Mouse (Mus musculus): ENCODE data around the gene Ctnnd2. TPM values are rescaled to one million over a fixed set of nuclear protein-coding genes. Genes with fewer than 3 reads are reported as not detected.

Gene Ctnnd2
- total RNA-seq, 2 experiments from 2014 or later, result 0.14 to 0.18 TPM

DNA sequence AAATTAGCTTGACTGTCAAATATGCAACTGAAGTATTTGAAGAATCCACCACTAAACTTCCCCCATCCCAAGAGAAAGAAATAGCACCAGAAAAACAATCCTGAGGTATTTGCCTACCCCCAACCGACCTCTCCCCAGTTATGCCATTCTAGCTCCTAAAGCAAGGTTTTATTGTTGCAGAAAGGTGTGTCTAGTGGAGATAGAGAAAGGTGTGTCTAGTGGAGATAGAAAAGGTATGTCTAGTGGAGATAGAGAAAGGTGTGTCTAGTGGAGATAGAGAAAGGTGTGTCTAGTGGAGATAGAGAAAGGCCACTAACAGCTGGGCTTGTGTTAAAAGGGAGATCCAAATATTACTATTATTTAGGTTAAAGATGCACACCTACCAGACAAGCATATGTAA is 607.5 kb downstream of the Ctnnd2 start:
- intact Hi-C loops (cut with DNase I), result no loop called here
- DNase-seq (ENCODE audit: low spot score), result no peak

DNA sequence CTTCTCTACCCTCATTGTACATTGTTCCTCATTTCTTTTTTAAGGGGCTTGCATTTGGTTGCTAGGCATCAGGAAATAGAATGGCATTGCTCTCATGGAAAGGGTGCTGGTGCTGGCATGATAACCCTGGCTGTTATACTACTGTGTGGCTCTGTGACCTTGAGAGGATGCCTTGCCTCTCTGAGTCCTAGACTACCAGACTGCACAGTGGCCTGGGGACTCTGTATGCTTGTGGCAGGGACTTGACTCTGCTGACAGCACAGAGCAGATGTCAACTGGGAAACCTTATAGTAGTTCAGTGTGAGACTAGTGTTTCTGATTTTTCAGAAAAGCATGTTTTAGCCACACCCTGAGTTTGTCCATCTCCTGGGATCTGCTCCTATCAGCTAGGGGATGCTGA is 608.6 kb downstream of the Ctnnd2 start:
- no peak for DNase-seq (ENCODE audit: low spot score)
- intact Hi-C loops (cut with DNase I), result no loop called here

DNA sequence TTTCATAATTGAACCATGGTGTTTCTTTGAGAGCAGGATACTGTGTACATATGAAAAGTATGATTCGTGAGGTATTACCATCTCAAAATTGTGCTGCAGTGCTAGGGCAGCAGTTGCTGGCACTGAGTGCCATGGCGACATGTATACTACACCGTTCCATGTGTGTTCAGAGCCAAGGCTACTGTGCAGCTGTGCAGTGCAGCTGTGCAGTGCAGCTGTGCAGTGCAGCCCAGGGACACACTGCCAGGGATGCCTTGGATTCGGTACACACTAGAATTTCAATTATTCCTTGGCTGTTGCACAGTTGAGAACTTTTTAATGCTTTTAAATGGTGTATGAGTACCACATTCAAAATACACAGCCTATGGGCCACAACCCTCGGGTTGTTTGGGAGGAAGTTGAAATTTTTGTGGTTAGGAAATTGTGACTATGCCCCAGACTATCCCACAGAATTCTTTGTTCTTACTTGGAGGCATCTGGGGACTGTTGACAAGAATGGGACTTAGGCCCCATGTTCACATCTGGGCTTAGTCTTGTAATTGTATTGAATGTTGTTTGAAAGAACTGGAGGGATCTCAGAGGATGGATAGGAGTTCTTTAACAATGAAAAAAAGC is 613.4 kb downstream of the Ctnnd2 start:
- no peak for DNase-seq (ENCODE audit: low spot score)
- intact Hi-C loops (cut with DNase I), result no loop called here

DNA sequence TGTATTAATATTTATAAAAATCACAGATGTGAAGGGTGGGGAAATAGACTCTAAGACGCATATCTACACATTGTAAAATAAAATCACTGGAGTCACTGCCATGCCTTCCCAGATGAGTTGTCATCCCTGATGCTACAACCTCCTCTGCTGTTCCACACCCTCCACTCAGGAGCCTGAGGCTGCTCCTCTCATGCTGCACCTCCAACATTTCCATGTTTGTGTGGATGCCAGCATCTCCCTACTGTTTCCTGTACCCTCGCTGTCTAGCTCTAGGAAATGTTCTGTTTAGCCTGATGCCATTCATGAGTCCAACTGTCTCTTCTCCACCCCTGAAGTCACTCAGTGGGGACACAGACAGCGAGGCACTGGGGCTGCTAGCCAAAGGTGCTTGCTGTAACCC is 620.9 kb downstream of the Ctnnd2 start:
- DNase-seq (ENCODE audit: low spot score), result no peak
- intact Hi-C loops (cut with DNase I), result no loop called here

DNA sequence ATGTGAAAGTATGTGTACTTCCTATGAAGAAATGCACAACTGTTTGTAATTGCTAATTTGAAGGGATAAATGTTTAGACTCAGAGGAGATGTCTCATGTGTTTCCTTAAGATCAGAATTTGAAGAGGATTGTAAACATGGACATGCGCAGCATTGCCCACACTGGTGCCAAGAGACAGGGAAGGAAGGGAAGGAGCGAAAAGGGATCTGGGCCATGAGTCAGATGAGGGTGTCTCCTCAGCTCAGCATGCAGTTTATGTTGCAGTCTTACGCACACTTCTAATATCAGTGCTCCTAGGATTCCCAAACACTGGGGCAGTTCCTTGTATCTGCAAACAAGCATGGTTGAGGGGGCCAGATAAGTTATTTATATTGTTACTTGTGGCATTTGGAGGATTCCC is 623.3 kb downstream of the Ctnnd2 start:
- intact Hi-C loops (cut with DNase I), result no loop called here
- DNase-seq (ENCODE audit: low spot score), result no peak

DNA sequence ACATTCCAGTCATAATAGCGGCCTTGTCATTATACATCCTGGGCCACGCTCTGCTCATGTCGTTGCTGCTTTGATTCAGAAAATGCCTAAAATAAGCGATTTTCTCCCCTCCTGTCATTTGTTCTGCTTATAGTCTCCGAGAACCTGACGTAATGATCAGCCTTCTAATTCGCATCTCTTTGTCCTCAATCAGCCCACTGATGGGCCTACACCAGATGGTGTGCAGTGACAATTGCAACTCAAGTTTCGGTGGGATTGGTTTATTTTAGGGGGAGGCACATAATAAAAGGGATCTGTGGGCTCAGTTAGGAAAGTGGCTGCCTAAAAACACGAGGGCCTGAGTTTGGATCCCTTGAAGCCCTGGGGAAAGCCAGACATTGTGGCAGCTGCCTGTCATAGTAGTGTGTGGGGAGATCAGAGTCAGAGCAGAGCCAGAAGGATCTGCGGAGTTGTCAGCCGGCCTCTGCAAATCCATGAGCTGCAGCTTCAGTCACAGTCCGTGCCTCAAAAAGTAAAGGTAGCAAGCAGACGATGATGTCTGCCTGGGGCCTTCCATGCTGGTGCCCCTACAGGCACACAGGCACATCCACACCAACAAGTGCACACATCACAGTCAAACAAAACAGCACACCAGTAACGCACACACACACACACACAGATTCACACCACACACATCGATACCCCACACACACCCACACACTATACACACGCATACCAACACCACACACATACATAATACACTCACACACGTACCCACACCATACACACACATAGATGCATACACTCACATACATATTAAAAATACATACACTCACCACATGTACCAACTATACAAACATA is 655.3 kb downstream of the Ctnnd2 start:
- DNase-seq (ENCODE audit: low spot score), result no peak
- intact Hi-C loops (cut with DNase I), result no loop called here

DNA sequence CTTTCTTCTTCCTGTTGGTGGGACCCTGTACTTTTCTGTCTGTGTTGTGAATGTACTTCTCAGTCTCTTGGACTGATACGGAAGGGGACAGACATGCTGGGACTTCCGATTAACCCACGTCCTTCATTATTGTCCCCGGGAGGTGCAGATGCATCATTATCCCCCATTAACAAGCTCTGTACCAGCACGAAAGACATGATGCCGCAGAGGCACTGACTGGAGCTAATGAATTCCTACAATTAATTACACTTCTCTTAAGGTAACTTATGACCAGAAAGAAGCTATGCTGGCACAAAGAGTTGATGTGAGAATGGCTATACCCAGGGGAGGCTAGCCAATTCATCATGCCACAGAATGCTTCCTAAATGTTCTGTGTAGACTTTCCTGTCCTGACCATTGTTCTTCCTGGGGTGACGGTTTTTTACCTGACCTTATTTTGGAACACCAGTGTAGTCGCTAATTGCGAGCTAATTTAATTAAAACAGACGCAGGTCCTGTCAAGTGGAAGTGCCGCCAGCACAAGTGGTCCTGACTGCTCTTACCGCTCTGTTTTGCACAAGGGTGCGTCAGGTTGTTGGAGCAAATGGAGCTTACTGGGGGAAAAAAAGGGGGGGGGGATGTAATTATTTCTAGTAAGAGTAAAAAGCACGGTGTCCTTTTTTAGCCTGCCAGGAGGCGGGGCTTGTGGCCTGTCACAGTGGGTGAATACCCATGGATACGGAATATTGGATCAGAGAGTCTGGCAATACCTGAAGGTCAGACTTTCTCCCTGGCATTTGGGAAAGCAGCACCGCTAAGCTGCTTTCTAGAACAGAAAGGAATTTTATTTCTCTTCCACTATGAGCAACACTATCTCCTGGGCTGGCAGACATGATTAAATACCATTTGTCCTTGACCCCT is 685.1 kb downstream of the Ctnnd2 start:
- DNase-seq (ENCODE audit: low spot score), result no peak

DNA sequence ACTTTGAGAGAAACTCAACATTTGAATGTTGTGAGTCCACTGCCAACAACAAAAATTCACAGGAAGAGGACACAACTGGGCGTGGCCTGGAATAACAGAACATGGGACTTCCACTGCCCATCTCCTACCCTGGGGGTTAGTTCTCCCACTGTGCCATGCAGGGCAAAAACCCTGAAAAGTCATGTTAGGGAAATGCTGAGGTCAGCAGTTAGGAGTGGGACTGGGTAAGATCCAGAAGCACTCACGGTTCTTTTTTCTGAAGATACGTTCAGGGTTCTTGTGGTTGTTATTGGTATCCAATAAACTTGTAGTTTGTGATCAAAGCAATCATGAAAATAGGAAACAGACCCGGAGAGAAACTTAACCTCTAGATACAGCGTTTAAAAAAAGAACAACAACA is 695.0 kb downstream of the Ctnnd2 start:
- intact Hi-C loops (cut with DNase I), result no loop called here
- no peak for DNase-seq (ENCODE audit: low spot score)

More for the DNA sequence above, 685.1 kb downstream of the Ctnnd2 start:
- intact Hi-C loops (cut with DNase I), result no loop called here

DNA sequence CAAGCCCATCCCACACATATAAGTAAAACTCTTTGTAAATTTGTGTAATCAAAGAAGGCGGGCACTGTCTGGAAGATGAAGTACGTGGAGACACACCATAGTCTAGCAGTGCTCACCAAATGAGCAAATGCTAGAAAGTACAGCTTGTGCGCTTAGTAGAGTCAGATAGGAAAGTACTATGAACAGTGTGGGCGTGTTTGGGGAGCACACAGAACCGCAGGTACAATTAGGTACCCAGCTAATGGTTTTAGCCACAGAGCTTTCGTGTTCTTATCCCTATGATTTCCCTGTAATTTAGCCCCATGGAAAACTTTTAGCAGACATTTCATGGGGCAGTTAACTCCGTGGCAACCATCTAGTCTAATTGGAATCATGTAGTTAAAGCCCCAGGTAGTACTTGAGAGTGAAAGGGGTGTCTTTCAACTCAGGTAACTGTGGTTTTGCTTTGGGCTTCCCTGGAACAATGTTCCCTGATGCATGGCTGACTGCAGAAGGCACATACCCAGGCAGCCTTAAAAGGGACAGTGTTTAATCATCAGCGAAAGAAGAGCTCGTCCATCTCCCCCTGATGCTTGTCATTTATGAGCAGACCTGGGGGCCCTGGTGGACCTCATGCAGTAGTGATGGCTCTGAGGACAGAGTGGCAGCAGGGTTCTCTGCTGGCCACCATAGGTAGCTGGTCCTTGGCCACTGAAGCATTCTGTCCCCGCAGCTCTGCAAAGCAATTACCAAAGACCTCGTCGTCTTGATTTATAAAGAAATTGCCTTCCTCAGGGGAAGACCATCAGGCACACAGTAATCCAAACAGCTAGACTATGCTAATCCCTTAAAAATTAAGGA is 697.5 kb downstream of the Ctnnd2 start:
- intact Hi-C loops (cut with DNase I), result no loop called here

DNA sequence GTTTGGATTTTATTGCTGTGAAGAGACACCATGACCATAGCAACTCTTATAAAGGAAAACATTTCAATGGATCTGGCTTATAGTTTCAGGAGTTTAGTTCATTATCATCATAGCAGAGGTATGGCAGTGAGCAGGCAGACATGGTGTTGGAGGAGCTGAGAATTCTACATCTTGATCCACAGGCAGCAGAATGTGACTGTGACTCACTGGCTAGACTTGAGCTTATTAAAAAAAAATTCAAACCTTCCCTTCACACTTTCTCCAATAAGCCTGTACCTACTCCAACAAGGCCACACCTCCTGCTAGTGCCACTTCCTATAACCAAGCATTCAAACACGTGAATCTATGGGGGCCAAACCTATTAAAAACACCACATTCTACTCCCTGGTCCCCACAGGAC is 703.1 kb downstream of the Ctnnd2 start:
- intact Hi-C loops (cut with DNase I), result no loop called here
- no peak for DNase-seq (ENCODE audit: low spot score)

More for the DNA sequence above, 697.5 kb downstream of the Ctnnd2 start:
- no peak for DNase-seq (ENCODE audit: low spot score)

DNA sequence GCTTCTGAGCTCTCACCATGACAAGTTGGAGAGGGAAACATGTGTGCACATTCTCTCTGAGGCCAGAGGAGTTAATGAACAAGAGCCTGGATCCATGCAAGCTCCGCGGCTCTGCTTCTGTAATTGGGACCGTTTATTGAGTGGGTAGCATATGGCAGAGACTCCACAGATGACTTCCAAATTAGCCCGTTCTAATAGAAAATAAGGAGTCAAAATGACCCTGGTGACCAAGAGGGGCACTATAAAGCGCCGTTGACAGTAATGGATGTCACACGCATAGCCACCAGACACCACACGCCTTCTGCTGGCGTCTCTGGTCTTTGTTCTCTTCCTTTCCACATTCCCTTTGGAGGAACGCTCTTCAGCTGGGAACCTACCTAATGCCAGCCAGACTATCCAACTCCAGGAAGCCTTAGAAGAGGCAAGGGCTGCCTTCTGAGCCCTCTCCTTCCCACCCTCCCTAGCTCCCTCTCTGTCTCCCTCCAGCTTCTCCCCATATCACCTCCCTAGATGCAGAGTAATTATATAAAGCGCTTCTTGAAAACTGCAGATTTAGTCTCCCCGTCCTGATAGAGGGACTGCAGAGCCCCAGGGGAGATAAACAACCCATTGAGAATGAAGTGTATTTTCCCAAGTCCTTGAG is 712.4 kb downstream of the Ctnnd2 start:
- intact Hi-C loops (cut with DNase I), result no loop called here
- no peak for DNase-seq (ENCODE audit: low spot score)

DNA sequence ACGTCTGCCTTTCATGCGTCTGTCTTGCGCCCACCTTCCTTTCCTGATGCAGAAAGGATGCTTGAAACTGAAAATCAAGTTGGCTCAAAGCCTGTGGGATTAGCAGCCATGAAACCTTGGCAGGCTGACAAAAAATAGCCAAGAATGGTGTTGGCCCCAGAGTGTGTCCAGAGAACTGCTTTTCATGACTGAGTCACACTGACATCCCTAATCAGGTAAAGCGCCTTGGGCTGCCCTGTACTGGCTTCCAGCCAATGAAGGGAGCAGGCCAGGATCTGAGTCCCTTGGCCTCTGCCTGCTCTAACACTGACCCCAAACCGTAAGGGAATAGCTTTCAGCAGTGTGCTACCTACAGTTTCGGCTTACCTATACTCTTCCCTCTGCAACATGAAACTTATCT is 713.0 kb downstream of the Ctnnd2 start:
- no peak for DNase-seq (ENCODE audit: low spot score)
- intact Hi-C loops (cut with DNase I), result no loop called here

DNA sequence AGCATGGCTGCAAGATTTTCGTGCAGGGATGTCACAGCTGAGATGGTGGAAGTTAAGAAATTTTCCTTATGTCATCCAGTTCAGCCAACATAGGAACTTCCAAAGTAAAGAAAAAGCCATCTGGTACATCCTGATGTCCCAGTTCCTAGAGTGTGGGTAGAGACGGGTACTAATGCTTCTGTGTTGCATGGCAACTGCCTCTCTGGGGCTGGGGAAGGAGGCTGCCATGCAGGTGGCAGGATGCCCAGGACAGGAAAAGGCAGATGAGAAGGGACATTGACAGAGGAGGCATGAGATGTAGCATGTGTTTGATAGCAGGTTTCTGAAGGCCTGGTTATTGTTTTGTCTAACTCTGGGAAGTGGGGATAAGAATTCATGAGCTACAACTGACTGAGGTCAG is 715.2 kb downstream of the Ctnnd2 start:
- DNase-seq (ENCODE audit: low spot score), result no peak

DNA sequence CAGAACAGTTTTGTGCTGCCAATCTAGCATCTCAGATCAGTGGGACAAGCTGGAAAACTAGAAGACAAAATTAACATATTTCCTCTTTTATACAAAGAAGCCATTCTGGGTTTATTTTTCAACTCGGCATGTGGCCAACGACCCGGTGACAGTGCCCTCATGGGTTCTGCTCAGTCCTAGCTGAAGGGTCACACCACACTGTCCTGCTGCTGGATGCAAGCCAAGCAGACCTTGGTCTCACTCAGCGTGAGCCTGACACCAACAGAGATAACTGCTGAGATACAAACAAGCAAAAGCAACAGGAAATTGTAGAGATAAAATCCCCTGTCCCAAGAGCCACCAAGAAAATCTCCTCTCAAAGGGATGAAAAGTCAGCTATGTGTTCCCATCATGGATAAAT is 719.6 kb downstream of the Ctnnd2 start:
- no peak for DNase-seq (ENCODE audit: low spot score)
- intact Hi-C loops (cut with DNase I), result no loop called here

More for the DNA sequence above, 715.2 kb downstream of the Ctnnd2 start:
- intact Hi-C loops (cut with DNase I), result no loop called here

DNA sequence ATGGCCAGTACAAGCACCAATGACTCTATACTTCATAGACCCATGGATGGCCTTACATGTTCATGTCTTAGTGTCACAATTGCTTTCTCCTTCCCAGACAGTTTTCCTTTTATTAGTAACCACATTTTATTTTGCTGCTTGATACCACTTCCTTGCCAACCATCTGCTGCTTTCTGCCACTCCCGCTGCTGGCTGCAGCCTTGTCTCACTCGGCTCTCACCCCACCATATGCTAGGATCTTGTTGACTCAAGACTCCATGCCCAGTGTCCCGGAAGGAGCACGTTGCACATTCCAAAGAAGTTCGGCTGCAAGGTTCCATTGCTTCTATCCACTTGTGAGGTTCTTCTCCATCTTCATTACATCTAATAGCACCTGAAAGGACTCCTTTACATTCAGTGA is 722.7 kb downstream of the Ctnnd2 start:
- DNase-seq (ENCODE audit: low spot score), result no peak

DNA sequence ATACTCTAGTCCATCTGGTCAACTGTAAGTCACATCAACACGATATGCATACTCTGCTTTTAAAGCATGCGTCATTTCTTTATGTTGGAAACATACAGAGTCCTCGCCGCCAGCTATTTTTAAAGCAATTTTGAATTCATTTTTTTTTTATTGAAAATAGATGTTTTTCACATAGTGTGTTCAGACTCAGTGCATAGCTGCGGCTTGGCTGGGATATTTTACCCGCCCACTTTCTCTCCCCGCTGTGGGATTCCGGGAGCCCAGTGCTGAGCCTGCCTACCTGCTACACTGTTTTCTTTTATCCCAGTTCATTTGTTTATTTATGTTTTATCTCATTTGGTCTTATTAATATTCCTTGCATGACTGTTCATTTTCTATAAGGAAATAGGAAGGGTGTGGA is 724.9 kb downstream of the Ctnnd2 start:
- no peak for DNase-seq (ENCODE audit: low spot score)
- intact Hi-C loops (cut with DNase I), result no loop called here

More for the DNA sequence above, 722.7 kb downstream of the Ctnnd2 start:
- intact Hi-C loops (cut with DNase I), result no loop called here

DNA sequence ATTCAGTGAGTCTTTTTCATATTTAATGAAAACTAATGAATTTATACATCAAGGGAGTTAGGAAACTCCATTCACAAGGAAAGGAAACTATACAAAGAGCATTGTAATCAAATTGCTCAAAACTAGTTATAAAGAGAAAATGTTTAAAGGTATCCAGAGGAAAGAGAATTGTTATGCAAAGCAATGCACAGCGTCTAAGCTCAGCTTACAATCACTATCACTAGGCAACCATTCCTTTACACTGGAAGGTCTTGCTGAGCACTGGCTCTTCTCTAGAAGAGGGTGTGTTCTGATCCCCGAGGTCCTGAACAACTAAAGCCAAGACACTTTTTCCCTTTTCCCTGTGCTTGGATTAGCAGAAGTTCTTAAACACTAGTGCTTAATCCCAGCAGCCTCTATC is 735.6 kb downstream of the Ctnnd2 start:
- no peak for DNase-seq (ENCODE audit: low spot score)
- intact Hi-C loops (cut with DNase I), result no loop called here

DNA sequence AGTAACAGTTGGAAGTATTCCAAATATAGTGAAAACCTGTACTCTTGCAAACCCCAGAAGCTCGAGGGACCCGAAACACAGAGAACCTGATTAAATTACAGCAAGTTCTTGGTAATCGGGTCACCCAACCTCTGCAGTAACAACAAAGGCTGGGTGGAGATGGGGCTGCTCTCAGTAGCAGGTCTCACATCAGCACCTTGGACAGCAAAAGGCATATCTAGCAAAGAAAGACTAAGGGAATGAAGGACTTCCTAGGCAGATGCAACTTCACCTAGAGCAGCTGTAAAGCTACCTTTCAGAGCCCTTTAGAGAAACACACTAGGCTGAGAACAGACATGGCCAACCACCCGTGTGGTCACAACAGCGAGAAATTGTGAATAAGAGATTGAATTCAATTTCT is 741.0 kb downstream of the Ctnnd2 start:
- intact Hi-C loops (cut with DNase I), result no loop called here
- no peak for DNase-seq (ENCODE audit: low spot score)

DNA sequence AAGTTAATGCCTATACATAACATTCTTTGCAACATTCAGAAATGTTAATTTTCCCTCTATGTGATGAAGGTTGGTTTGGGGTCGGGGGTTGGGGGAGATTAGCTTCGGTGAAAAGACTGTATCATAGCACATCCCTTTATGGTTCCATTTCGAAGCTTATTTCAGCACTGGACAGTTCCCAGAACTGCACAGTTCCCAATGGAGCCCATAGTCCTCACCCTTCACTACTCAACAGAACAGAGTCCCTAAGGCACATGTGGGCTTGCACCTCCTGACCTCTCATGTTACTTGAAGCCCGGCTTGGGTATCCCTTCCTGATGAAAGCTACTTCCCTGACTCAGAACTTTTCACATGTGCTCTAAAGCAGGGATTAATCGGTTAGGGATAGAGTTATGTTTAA is 753.4 kb downstream of the Ctnnd2 start:
- DNase-seq (ENCODE audit: low spot score), result no peak
- intact Hi-C loops (cut with DNase I), result loop anchor here (2.0 kb wide), 1 partner anchor 225 kb away; no protein-coding TSS in a partner anchor
